Mouse (Mus musculus): ENCODE measurements around the gene Slc41a1.

Gene Slc41a1

GRCm38 (mm10) chr1:131824528-131825181, 2.6 kb upstream of the Slc41a1 start:
- DNase-seq (ENCODE audit: low read depth in 1 of 2, low spot score in 2 of 2): no peak

GRCm38 (mm10) chr1:131827787-131828258, 530 bp downstream of the Slc41a1 start:
- DNase-seq (ENCODE audit: low read depth in 1 of 2, low spot score in 2 of 2): peak; percentile 76 to 90

- DNase-seq (ENCODE audit: low read depth in 1 of 2, low spot score in 2 of 2): peak in 1 of 2 experiments; percentile 5
Observed at GRCm38 (mm10) chr1:131828297-131829126, 1.2 kb downstream of the Slc41a1 start.

DNA sequence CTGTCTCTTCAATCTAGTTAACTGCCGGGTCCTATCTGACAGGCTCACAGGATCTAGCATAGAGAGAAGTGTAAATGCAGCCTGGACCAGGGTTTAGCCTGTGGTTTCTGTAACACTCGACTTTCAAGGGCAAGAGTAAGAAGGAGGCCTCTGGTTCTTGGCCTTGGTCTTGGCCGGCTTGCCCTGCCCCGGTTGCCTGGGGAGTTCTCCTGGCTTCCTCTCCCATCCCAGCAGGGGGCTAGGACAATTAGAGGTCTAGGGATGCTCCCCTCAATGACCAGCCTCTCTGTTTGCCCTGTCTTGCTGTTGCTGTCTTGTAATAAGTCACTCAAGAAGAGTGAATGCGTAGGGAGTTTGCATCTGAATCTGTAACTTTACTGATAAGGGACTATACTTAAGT, 2.0 kb downstream of the Slc41a1 start:
- no peak for DNase-seq (ENCODE audit: low read depth in 1 of 2, low spot score in 2 of 2)

DNA sequence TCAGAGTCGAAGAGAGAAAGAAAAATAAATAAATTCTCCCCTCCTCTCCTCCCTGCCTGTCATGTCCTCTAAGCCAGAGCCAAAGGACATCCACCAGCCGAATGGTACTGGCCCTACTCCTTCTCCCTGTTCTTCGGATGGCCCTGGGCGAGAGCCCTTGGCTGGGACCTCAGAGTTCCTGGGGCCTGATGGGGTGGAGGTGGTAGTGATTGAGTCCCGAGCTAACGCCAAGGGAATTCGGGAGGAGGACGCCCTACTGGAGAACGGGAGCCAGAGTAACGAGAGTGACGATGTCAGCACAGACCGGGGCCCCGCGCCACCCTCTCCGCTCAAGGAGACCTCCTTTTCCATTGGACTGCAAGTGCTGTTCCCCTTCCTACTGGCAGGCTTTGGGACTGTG, 3.3 kb downstream of the Slc41a1 start:
- DNase-seq (ENCODE audit: low read depth in 1 of 2, low spot score in 2 of 2): no peak

DNA sequence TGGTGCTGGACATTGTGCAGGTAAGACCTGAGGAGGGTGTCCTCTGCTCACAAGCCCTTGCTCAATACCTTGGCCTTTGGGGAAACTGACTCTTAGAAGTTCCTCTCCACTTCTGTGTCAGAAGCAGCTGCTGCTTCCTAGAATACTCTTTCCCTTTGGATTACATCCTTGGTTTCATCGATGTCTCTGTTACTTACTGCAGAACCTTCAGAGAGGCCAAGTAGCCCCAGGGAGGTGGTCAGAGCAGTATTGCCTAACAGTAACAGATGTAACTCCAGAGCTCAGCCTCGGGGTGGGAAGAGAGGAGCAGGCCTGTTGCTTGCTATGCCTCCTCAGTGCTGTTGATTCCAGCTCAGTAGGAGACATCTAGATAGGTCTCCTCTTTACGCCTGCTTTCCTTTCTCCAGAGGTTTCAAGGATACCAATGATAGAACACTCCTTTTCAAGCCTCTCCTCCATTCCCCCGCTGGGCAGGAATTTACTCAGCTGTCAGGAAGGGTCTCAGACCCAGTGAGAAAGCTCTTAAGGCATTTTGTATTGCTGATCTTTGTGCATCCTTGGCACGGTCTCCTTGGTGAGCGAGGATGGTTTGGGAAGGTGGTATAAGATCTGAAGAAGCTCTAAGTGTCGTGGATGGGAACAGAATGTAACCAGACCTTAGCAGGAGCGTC, 3.8 kb downstream of the Slc41a1 start:
- no peak for DNase-seq (ENCODE audit: low read depth in 1 of 2, low spot score in 2 of 2)

DNA sequence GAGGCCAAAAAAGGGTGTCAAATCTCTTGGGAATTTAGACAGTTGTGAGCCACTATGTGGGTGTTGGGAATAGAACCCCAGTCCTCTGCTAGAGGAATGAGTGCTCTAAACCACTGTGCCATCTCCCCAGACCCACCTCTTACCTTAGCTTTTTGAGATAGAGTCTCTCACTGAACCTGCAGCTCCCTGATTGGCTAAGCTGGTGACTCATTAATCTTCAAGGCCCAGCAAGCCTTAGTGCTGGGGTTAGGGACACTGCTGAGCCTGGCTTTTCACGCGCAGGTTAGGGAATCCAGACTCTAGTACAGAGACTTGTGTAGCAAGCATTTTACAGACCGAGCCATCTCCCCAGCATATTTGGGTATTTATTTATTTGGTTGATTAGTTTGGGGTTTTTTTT, 9.7 kb downstream of the Slc41a1 start:
- no peak for DNase-seq (ENCODE audit: low read depth in 1 of 2, low spot score in 2 of 2)

DNA sequence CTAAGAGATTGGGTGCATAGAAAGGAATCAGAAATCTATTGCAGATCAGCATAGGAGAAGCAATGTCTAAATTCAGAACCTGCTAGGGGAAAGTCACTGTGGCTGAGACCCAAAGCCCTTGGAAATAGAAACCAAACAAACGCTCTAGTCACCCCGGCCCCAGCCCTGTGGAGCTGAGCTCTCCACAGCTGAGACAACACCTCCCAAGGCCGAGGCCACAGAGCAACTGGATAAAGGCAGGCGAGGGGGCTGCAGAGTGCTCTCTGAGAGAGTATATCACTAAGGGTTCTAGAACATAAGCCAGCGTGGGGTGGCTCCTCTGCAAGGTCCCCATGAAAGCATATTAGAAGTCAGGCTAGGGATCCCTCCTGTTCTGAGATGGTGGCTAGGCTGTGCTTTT, 11.2 kb downstream of the Slc41a1 start:
- DNase-seq (ENCODE audit: low read depth in 1 of 2, low spot score in 2 of 2): no peak

GRCm38 (mm10) chr1:131839279-131839678, 12.0 kb downstream of the Slc41a1 start:
- no peak for DNase-seq (ENCODE audit: low read depth in 1 of 2, low spot score in 2 of 2)

DNA sequence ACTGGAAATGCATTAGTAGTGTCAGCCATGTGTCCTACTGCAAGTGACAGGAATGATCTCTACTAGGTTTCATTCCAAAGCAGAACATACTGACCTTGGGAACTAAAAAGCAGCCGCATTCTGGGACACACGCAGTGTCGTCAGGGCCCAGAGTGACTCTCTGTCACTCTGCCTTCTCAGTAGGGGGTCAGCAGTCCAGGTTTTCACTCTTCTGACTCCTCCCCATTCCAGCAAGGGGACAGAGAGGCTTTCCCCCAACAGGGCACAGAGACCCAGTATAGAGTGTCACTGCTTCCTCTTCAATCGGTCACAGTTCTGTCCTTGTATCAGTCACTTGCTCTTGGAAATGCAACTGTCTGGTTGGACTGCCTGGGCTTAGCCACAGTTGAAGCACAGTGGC, 14.9 kb downstream of the Slc41a1 start:
- no peak for DNase-seq (ENCODE audit: low read depth in 1 of 2, low spot score in 2 of 2)

DNA sequence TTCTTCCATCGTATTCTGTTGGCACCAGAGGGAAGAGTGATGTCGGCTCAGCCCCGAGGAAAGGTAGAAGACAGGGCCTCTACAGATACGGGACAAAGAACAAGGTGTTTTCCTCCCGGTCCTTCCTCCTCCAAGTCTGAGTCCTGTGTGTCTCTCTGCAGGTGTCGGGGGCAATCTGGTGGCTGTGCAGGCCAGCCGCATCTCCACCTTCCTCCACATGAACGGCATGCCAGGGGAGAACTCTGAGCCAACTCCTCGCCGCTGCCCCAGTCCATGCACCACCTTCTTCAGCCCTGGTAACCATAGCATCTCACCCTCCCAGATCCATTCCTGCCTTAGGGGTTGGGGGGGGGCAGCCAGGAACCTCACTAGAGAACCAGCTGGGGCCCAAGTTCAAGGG, 16.5 kb downstream of the Slc41a1 start:
- no peak for DNase-seq (ENCODE audit: low read depth in 1 of 2, low spot score in 2 of 2)

- no peak for DNase-seq (ENCODE audit: low read depth in 1 of 2, low spot score in 2 of 2)
Observed at GRCm38 (mm10) chr1:131844883-131845282, 17.6 kb downstream of the Slc41a1 start.

GRCm38 (mm10) chr1:131846255-131846654, 19.0 kb downstream of the Slc41a1 start:
- DNase-seq (ENCODE audit: low read depth in 1 of 2, low spot score in 2 of 2): no peak

GRCm38 (mm10) chr1:131861811-131862210, 34.5 kb downstream of the Slc41a1 start:
- DNase-seq (ENCODE audit: low read depth in 1 of 2, low spot score in 2 of 2): no peak

DNA sequence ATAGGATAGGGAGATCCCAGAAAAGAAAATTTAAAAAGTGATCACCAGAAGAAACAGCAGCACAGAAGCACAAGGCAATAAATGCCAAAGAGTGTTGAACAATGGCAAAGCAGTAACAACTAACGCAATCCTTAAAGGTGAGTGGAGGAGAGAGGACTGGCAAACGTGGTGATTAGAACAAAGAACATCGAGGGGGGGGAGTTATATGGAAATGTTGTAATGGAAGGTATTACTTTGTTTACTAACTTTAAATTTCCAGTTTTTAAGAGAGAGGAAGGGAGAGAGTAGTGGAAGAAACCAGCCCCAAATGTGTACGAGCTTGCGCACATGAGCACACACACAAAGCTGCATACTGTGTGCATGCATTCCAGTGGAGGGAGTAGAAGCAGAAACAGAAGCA, 38.3 kb downstream of the Slc41a1 start:
- no peak for DNase-seq (ENCODE audit: low read depth in 1 of 2, low spot score in 2 of 2)

GRCm38 (mm10) chr1:131866304-131866999, 39.2 kb downstream of the Slc41a1 start:
- DNase-seq (ENCODE audit: low read depth in 1 of 2, low spot score in 2 of 2): no peak

DNA sequence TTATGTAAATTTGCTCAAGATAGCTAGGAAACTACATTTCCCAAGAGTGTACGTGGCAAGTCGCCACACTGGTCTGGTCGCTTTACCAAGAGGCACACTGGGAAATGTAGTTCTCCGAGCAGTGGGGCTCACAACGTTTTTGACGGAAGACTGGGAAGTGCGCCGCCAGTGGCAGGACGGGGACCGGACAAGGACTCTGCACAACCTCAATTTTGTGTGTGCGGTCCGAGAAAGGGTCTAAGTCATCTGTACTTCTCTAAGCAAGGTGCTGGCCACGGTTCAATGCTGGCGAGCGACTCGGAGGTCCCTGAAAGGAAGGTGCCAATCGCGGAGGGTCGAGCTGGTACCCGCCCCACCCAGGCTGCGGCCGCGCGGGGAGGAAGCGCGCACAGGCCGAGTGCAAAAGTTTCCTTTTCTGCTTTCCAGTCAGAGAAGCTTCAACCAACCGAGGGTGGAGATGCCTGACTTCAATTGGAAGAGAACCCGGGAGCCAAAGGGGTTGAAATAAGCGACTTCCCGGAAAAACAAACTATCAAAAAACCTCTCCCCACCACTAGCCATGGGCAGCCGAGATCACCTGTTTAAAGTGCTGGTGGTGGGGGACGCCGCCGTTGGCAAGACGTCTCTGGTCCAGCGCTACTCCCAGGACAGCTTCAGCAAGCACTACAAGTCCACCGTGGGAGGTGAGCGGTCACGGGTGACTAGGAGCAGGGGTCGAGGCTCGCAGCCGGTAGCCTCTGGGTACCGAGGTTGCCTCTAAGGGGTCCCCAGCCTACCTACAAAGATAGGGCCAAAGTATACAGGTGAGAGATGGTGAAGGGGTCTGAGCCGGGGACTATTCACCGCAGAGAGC, 40.0 kb downstream of the Slc41a1 start, which contains the start of gene Rab29:
Gene Rab29, plus strand, starts transcription at position 132 of the 853 bp plus-strand sequence.
- peak; percentile 82 to 88 for DNase-seq (ENCODE audit: low read depth in 1 of 2, low spot score in 2 of 2)

DNA sequence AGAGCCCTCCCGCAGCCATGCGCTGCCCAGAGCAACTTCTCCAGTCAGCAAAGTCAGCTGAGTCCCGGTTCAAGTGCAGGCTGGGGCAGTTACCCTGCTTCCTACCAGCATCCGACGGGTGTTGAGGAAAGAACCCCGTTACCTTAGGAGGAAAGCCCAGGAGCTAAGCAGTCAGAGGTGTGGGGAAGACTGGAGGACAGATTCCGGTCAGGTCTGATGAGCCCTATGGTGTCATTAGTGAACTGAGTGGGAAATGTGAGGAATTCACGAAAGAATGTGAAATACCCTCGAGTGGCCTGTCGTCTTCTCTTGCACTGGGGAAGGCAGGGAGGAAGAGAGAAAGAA, 40.6 kb downstream of the Slc41a1 start:
- peak in 1 of 2 experiments; percentile 9 for DNase-seq (ENCODE audit: low read depth in 1 of 2, low spot score in 2 of 2)

DNA sequence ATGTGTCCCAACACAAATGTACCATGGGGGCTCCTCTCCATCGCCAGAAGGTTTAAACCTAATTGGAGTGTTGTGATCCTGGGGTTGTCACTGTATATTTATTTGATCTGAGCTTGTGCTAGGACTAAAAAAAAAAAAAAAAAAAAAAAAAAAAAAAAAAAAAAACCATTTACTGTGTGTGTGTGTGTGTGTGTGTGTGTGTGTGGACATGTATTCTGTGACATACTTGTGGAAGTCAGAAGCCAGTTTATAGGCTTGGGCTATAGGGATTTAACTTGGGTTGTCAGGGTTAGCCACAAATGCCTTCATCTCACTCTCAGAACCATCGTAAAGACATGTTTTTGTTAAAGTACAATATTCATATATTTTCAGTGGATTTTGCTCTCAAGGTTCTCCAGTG, 42.3 kb downstream of the Slc41a1 start:
- DNase-seq (ENCODE audit: low read depth in 1 of 2, low spot score in 2 of 2): no peak

DNA sequence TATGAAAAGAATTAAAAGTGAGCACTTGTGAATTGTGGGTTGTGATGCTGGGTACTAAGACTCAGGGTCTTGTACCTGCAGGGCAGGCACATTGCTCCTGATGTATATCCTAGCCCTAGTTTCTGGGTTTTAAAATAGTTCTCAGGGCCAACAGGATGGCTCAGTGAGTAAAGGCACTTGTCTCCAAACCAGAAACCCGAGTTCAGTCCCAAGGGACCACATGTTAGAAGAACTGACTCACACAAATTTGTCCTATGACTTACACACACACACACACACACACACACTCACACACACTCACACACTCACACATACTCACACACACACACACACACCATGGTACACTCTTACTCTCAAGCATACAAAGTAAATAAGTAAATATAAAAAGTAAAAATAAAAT, 45.6 kb downstream of the Slc41a1 start:
- DNase-seq (ENCODE audit: low read depth in 1 of 2, low spot score in 2 of 2): no peak
